Mouse (Mus musculus) neural tube, embryonic 14.5 days (tissue): ENCODE results near the gene Med15. TPM values are rescaled to one million over a fixed set of nuclear protein-coding genes. Genes with fewer than 3 reads are reported as not detected.
"Not testable (repeated sequence)": the region's sequence is repeated elsewhere in the genome, so short reads cannot be mapped to it uniquely, and the experiment has no call there.

Experiments used
- ATAC-seq: fragments of 200-750 bp; cut with Nextera tagmentation; 2 replicates; pipeline ENCODE4 v1.8.0; 2017; ENCODE audit warnings: low read depth, mild to moderate bottlenecking, moderate TSS enrichment, moderate library complexity
- H3K27ac ChIP-seq: fragments of 300-500 bp; sonication (generic); 2 replicates; pipeline ENCODE4 v1.5.1; 2014; ENCODE audit warnings: low read depth, mild to moderate bottlenecking, control low read depth, low read length, moderate library complexity, mixed read lengths
- H3K27me3 ChIP-seq: fragments of 300-500 bp; sonication (generic); 2 replicates; pipeline ENCODE4 v1.6.1; 2014; ENCODE audit warnings: low read length; ENCODE audit not compliant: control insufficient read depth, insufficient read depth
- H3K36me3 ChIP-seq: fragments of 300-500 bp; sonication (generic); 2 replicates; pipeline ENCODE4 v1.6.1; 2014; ENCODE audit warnings: low read length, mixed read lengths; ENCODE audit not compliant: control insufficient read depth, insufficient read depth
- H3K4me1 ChIP-seq: fragments of 300-500 bp; sonication (generic); 2 replicates; pipeline ENCODE4 v1.6.1; 2014; ENCODE audit warnings: low read length; ENCODE audit not compliant: control insufficient read depth, insufficient read depth
- H3K4me2 ChIP-seq: fragments of 300-500 bp; sonication (generic); 2 replicates; pipeline ENCODE4 v1.6.1; 2014; ENCODE audit warnings: mild to moderate bottlenecking, low read depth, low read length, control low read depth
- H3K4me3 ChIP-seq: fragments of 300-500 bp; sonication (generic); 2 replicates; pipeline ENCODE4 v1.5.1; 2014; ENCODE audit warnings: low read depth, low read length, control low read depth, mixed read lengths
- H3K9ac ChIP-seq: fragments of 300-500 bp; sonication (generic); replicated peaks from 2 replicates; pipeline ENCODE4 v1.6.1; 2014; ENCODE audit warnings: low read depth, mild to moderate bottlenecking, control low read depth, low read length, mixed read lengths
- H3K9me3 ChIP-seq: fragments of 300-500 bp; sonication (generic); 2 replicates; pipeline ENCODE4 v1.6.1; 2016; ENCODE audit warnings: low read length; ENCODE audit not compliant: control insufficient read depth
- WGBS: fragments of 180-500 bp; shearing (Covaris S2); extraction: QIAGEN DNeasy Blood & Tissue Kit; methylation state at CpG from one replicate; pipeline ENCODE4 v1.1.7; 2014; 5-methylcytosine and 5-hydroxymethylcytosine counted together
- polyA plus RNA-seq: library from polyadenylated mRNA; unstranded; fragments of >200 nt; fragmentation: Nextera tagmentation; extraction: Ambion mirVana; gene quantifications from 2 replicates; pipeline ENCODE4 v1.2.1, GENCODE M21; 2014

The Med15 gene
- polyA plus RNA-seq, 1 experiment from 2014 or later = 51.0 TPM

GRCm38 (mm10) chr16:17742810-17743209, 10.1 kb upstream of the Med15 start:
- H3K4me3 ChIP-seq = no peak overlapping the region
- H3K27me3 ChIP-seq = no peaks in the 10 kb centered on the region
- H3K9me3 ChIP-seq = no peaks in the 10 kb centered on the region
- H3K4me1 ChIP-seq = no peaks in the 10 kb centered on the region
- ATAC-seq = no peak
- WGBS = 88% methylated on average over 1 of the region's 1 CpGs
- no peak overlapping the region for H3K4me2 ChIP-seq
- no peak overlapping the region for H3K27ac ChIP-seq
- no peaks in the 10 kb centered on the region for H3K36me3 ChIP-seq
- no peak overlapping the region for H3K9ac ChIP-seq

DNA sequence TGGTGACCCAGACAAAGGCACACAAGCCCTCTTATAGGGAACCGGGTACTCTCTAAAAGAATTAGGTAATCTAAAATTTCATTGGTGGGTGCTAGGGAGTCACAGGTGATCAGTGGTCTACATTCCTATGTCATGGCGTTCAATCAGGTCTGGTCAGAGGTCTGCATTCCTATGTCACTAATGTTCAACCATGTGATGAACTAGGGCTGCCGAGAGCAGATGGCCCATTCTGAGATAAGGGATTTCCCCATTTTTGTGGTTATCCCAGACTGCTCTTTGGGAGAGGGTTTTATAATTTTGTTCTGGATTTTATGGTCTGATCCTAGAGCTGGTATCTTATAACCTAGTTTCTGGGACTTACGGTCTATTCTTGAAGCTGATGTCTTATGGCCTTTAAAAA, 7.4 kb upstream of the Med15 start:
- no peak for ATAC-seq
- WGBS = 90% methylated on average over 4 of the region's 4 CpGs

GRCm38 (mm10) chr16:17736156-17736555, 3.5 kb upstream of the Med15 start:
- no peaks in the 10 kb centered on the region for H3K27me3 ChIP-seq
- H3K27ac ChIP-seq = no peak overlapping the region
- no peak for ATAC-seq
- H3K4me1 ChIP-seq = no peaks in the 10 kb centered on the region
- H3K9me3 ChIP-seq = no peaks in the 10 kb centered on the region
- no peaks in the 10 kb centered on the region for H3K36me3 ChIP-seq
- H3K9ac ChIP-seq = no peak overlapping the region
- no peak overlapping the region for H3K4me2 ChIP-seq
- H3K4me3 ChIP-seq = no peak overlapping the region
- WGBS = 50% methylated on average over 4 of the region's 4 CpGs

More for the DNA sequence above, 7.4 kb upstream of the Med15 start:
- H3K9me3 ChIP-seq = no peaks in the 10 kb centered on the region
- no peaks in the 10 kb centered on the region for H3K36me3 ChIP-seq
- H3K4me3 ChIP-seq = no peak overlapping the region
- H3K27me3 ChIP-seq = no peaks in the 10 kb centered on the region
- H3K4me1 ChIP-seq = no peaks in the 10 kb centered on the region
- H3K9ac ChIP-seq = no peak overlapping the region
- H3K27ac ChIP-seq = no peak overlapping the region
- no peak overlapping the region for H3K4me2 ChIP-seq

DNA sequence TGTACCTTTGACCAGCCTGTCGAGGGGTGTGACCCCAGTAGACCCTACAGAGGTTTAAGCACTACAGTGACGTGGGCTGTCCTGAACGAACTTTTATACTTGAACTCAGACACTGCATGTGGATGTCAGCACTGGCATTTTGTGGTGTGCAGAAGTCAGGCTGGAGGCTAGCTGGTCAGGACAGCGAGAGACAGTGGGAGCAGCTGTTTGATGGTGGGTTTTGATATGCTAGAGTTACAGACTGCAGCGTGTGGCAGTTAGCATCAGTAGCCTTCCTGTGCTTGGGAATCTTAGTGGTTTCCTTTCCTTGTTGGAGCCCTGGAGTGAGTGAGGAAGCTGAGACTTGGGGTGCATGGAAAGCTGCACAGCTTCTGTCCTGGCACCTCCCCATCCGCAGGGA, 2.2 kb upstream of the Med15 start:
- H3K4me1 ChIP-seq, H3K27me3 ChIP-seq, H3K9ac ChIP-seq, H3K4me3 ChIP-seq, H3K9me3 ChIP-seq, H3K4me2 ChIP-seq, H3K36me3 ChIP-seq, H3K27ac ChIP-seq, ATAC-seq: not testable (repeated sequence)
- WGBS = 87% methylated on average over 6 of the region's 6 CpGs

GRCm38 (mm10) chr16:17733646-17734045, 955 bp upstream of the Med15 start:
- Histone ChIP-seq H3K9ac (no peak overlapping the region), H3K4me2 (no peak overlapping the region; the same call in 1 of the 2 replicates), H3K4me1 (no peaks in the 10 kb centered on the region), H3K27me3 (no peaks in the 10 kb centered on the region), H3K27ac (no peak overlapping the region), H3K9me3 (no peaks in the 10 kb centered on the region), H3K36me3 (no peaks in the 10 kb centered on the region), H3K4me3 (no peak overlapping the region)
- WGBS = 71% methylated on average over 2 of the region's 2 CpGs
- ATAC-seq = no peak

DNA sequence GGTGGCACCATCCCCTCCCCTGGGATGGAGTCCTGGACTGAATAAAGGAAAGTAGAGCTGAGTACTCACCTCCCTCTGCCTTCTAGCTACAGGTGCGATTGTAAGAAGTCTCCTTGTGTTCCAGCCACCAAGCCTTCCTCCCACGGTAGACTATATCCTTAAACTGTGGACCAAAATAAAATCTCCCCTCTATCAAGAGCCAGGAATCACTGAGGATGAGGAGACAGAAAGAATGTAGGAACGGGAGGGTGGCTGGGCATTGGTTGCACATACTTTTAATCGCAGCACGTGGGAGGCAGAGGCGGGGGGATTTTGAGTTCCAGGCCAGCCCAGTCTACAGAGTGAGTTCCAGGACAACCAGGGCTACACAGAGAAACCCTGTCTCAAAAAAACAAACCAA, 260 bp downstream of the Med15 start:
- Histone ChIP-seq H3K27me3 (no peaks in the 10 kb centered on the region), H3K36me3 (no peaks in the 10 kb centered on the region), H3K4me1 (no peaks in the 10 kb centered on the region), H3K9me3 (no peaks in the 10 kb centered on the region), H3K27ac (no peak overlapping the region), H3K9ac (no peak overlapping the region), H3K4me2 (no peak overlapping the region), H3K4me3 (no peak overlapping the region)
- no peak for ATAC-seq
- WGBS = 79% methylated on average over 6 of the region's 6 CpGs

DNA sequence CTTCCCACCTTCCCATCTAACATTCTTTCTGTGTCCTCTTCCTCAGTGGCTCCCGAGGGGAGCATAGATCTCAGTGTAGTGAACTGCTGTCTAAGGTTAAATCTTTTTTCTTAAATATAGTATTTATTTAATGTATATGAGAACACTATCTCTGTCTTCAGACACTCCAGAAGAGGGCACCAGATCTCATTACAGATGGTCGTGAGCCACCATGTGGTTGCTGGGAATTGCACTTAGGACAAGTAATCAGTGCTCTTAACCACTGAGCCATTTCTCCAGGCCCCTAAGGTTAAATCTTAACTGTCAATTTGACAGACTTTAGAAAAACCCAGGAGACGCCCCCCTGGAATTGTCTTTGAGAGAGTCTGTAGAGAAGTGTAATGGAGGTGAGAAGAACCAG, 670 bp downstream of the Med15 start:
- Histone ChIP-seq H3K4me2 (no peak overlapping the region), H3K27me3 (no peaks in the 10 kb centered on the region), H3K4me3 (no peak overlapping the region), H3K9ac (no peak overlapping the region), H3K36me3 (no peaks in the 10 kb centered on the region), H3K9me3 (no peaks in the 10 kb centered on the region), H3K4me1 (no peaks in the 10 kb centered on the region), H3K27ac (no peak overlapping the region)
- WGBS = 49% methylated on average over 3 of the region's 3 CpGs
- ATAC-seq = no peak

DNA sequence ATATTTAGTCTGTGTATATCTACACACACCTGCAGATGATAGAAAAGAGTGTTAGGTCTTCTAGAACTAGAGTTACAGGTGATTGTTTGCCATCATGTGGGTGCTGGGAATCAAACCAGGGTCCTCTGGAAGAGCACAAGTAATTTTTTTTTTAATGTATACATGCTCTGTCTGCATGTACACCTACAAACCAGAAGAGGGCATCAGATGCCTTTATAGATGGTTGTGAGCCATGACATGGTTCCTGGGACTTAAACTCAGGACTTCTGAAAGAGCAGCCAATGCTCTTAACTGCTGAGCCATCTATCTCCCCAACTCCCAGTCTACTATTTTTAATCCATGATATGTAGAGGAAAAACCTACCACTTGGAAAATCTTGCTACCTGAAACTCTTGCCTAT, 2.7 kb downstream of the Med15 start:
- Histone ChIP-seq H3K4me2 (no peak overlapping the region), H3K9me3 (no peaks in the 10 kb centered on the region), H3K4me1 (no peaks in the 10 kb centered on the region), H3K27ac (no peak overlapping the region), H3K4me3 (no peak overlapping the region), H3K9ac (no peak overlapping the region), H3K27me3 (no peaks in the 10 kb centered on the region), H3K36me3 (no peaks in the 10 kb centered on the region)
- no peak for ATAC-seq

- no peaks in the 10 kb centered on the region for H3K4me1 ChIP-seq
- no peak overlapping the region for H3K9ac ChIP-seq
- WGBS = 14% methylated on average over 5 of the region's 5 CpGs
- H3K27me3 ChIP-seq = no peaks in the 10 kb centered on the region
- H3K4me2 ChIP-seq = no peak overlapping the region
- ATAC-seq = no peak
- H3K4me3 ChIP-seq = no peak overlapping the region
- no peaks in the 10 kb centered on the region for H3K36me3 ChIP-seq
- no peak overlapping the region for H3K27ac ChIP-seq
- H3K9me3 ChIP-seq = no peaks in the 10 kb centered on the region
These were observed 5.4 kb downstream of the Med15 start for GRCm38 (mm10) chr16:17727179-17727861.
